Mouse (Mus musculus) neural tube, embryonic 12.5 days (tissue): Measurements from ENCODE around the gene Zfp462. TPM values are rescaled to one million over a fixed set of nuclear protein-coding genes. Genes with fewer than 3 reads are reported as not detected.
A peak's percentile ranks its signal among the peaks of the same experiment; 100 is the strongest.

Experiments
- ATAC-seq: fragments of 200-750 bp; cut with Nextera tagmentation; 2 replicates; pipeline ENCODE4 v1.8.0; 2017; ENCODE audit warnings: low read depth, mild to moderate bottlenecking, moderate TSS enrichment, moderate library complexity; ENCODE audit not compliant: low FRiP score
- H3K27ac ChIP-seq: fragments of 300-500 bp; sonication (generic); 2 replicates; pipeline ENCODE4 v1.5.1; 2016
- H3K27me3 ChIP-seq: fragments of 300-500 bp; sonication (generic); replicated peaks from 2 replicates; pipeline ENCODE4 v1.6.1; 2016; ENCODE audit warnings: mild to moderate bottlenecking
- H3K36me3 ChIP-seq: fragments of 300-500 bp; sonication (generic); 2 replicates; pipeline ENCODE4 v1.6.1; 2016; ENCODE audit warnings: mild to moderate bottlenecking
- H3K4me1 ChIP-seq: fragments of 300-500 bp; sonication (generic); 2 replicates; pipeline ENCODE4 v1.6.1; 2016
- H3K4me2 ChIP-seq: fragments of 300-500 bp; sonication (generic); replicated peaks from 2 replicates; pipeline ENCODE4 v1.6.1; 2016; ENCODE audit warnings: mild to moderate bottlenecking
- H3K4me3 ChIP-seq: fragments of 300-500 bp; sonication (generic); 2 replicates; pipeline ENCODE4 v1.5.1; 2016
- H3K9ac ChIP-seq: fragments of 300-500 bp; sonication (generic); 2 replicates; pipeline ENCODE4 v1.6.1; 2016; ENCODE audit warnings: mild to moderate bottlenecking
- H3K9me3 ChIP-seq: fragments of 300-500 bp; sonication (generic); 2 replicates; pipeline ENCODE4 v1.6.1; 2016; ENCODE audit warnings: mild to moderate bottlenecking
- WGBS: fragments of 180-500 bp; shearing (Covaris S2); methylation state at CpG from one replicate; pipeline ENCODE4 v1.1.7; 2016; 5-methylcytosine and 5-hydroxymethylcytosine counted together
- polyA plus RNA-seq: library from polyadenylated mRNA; unstranded; fragments of >200 nt; fragmentation: Nextera tagmentation; extraction: Ambion mirVana; gene quantifications from 2 replicates; pipeline ENCODE4 v1.2.1, GENCODE M21; 2016

Zfp462 gene
- polyA plus RNA-seq, 1 experiment from 2014 or later = 14.9 TPM

DNA sequence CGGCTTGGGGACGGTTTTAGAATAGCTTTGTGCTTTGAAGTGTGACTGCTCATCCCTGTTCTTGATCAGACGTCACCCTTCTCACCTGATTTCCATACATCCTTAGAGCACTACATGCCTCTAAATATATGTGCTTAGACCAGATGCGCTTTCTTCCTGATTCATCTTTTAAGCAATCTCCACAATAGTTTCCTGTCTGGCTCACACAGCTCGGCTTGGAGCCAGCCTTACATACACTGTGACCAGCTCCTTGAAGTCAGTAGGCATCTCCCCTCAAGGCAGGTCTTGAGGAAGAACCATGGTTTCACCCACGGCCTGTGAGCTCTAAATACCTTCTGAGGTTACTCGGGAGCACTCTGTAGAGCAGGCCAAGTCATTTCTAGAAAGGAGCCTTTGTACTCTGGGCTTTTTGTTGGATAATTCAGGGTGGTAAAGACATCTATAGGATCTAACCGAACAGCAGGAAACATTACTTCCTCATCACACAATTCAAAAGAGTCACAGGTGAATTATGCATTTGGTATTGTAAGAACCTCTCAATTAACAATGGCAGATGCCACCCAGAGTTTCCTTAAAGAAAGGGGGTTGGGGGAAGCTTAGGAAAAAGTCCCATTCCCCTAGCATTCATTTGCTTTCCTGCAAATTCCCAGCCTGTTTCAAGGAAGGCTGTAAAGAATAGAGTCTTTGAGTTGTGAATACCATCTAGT, 95.6 kb downstream of the Zfp462 start:
- ATAC-seq = 0 out of 2 replicates have a peak, but pooled peaks have one; percentile 13

DNA sequence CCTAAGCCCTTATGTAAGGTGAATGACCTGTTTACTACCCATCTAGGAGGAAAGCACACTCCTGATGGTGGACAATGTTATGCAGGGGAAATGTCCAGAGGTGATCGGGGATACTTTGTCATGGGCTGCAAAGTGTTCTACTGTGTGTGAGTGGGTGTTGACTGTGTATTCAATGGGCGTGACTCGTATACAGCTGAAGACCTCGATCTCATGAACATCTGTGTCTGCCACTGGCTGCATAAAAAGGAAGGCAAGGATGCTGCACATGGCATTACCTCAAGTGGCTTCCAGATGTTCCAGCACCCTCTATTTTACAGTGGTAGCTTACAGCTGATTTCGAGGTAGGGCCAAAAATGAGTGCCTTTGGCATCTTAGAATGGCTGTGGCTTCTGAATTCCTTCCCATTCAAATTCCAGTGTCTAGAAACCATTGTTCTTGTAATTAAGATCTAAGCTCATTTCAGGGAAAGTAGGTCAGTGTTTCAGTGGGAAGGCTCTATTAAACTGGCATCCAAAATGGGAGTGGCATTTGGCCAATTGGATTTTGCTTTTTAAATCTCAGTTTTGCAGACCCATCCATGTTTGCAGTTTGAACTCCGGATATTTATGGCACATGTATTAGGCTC, 96.4 kb downstream of the Zfp462 start:
- H3K4me3 ChIP-seq = no peak overlapping the region
- H3K27ac ChIP-seq = no peak overlapping the region
- no peaks in the 10 kb centered on the region for H3K27me3 ChIP-seq
- peaks cover 36% of the 10 kb centered on the region for H3K36me3 ChIP-seq
- ATAC-seq = no peak
- WGBS = 79% methylated on average over 6 of the region's 6 CpGs
- no peak overlapping the region for H3K9ac ChIP-seq
- H3K9me3 ChIP-seq = no peaks in the 10 kb centered on the region
- no peak overlapping the region for H3K4me2 ChIP-seq
- H3K4me1 ChIP-seq = peaks cover 13% of the 10 kb centered on the region; the same call in 1 of the 2 replicates

More for the DNA sequence above, 95.6 kb downstream of the Zfp462 start:
- Histone ChIP-seq H3K27me3 (no peaks in the 10 kb centered on the region), H3K9me3 (no peaks in the 10 kb centered on the region), H3K36me3 (peaks cover 36% of the 10 kb centered on the region), H3K4me2 (no peak overlapping the region), H3K4me1 (peaks cover 13% of the 10 kb centered on the region; the same call in 1 of the 2 replicates), H3K9ac (no peak overlapping the region), H3K27ac (no peak overlapping the region), H3K4me3 (no peak overlapping the region)
- whole genome bisulfite sequencing = 43% methylated on average over 8 of the region's 8 CpGs

DNA sequence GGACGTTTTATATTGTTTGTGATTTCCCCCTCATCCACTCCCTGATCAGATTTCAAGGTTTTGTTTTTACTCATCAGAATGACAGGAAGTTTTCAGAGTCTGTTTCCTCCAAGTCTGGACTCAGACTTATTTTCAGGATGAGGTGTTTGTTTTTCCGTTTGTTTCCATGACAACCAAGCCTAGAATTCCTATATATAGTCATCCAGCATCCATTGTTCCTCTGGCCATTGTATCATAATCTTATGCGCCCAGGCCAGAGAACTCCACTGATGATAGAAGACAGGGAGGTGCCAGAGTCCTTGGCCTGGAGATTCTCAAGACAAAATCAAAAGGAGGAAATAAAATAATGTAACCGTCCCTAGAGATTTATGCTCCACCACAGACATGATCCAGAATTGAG, 97.7 kb downstream of the Zfp462 start:
- ATAC-seq = no peak
- Histone ChIP-seq H3K27me3 (no peaks in the 10 kb centered on the region), H3K4me3 (no peak overlapping the region), H3K9ac (no peak overlapping the region), H3K9me3 (no peaks in the 10 kb centered on the region), H3K4me2 (no peak overlapping the region), H3K27ac (no peak overlapping the region), H3K4me1 (peaks cover 13% of the 10 kb centered on the region; the same call in 1 of the 2 replicates), H3K36me3 (peaks cover 33% of the 10 kb centered on the region)
- 61% methylated on average over 4 of the region's 4 CpGs for WGBS

DNA sequence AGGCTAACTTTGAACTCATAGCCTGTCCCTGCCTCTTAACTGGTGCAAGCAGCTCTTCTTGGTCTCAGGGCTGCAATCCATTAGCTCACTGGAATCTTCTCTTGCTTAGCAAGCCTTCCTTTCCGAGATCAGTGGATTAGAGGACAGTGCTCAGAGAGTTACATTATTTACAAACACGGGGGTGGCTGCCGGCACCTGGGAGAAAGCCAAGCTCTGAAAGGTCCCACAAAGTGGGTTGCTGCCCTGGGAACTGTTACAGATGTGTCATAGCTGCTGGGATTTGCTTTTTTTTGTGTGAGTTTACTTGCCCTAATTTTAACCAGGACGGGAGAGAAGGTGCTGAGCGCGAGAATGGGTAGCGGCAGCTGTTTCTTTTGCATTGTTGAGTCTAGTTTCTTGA, 102.4 kb downstream of the Zfp462 start:
- H3K9me3 ChIP-seq = no peaks in the 10 kb centered on the region
- no peak overlapping the region for H3K4me3 ChIP-seq
- H3K27ac ChIP-seq = no peak overlapping the region
- H3K4me2 ChIP-seq = no peak overlapping the region
- no peaks in the 10 kb centered on the region for H3K4me1 ChIP-seq
- H3K36me3 ChIP-seq = peaks cover 55% of the 10 kb centered on the region
- H3K27me3 ChIP-seq = no peaks in the 10 kb centered on the region
- WGBS = 91% methylated on average over 7 of the region's 7 CpGs
- no peak for ATAC-seq
- no peak overlapping the region for H3K9ac ChIP-seq

DNA sequence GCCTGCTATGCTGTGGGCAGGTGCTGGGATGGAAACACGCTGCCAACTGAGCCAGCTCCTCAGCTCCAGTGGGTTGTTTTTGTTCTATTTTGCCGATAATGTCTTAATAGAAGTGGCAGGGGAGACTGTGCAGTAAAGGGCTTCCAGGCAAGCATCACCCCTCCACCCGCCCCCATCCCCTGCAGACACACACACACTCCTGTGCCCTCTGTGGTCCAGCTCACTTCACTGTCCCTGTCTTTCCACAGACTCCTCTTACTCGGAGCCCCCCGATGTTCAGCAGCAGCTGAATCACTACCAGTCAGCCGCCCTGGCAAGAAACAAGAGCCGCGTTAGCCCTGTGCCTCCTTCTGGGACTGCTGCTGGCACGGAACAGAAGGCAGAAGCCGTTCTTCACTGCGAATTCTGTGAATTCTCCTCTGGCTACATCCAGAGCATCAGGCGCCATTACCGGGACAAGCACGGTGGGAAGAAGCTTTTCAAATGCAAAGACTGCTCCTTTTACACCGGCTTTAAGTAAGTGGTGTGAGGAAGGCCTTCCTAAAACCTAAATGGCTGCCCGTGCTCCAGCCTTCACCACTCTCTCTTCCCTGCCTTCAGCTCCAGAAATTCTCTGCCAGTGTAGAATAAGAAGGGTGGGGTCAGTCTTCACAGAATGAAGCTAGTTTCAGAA, 105.2 kb downstream of the Zfp462 start:
- no peak for ATAC-seq
- no peak overlapping the region for H3K4me3 ChIP-seq

DNA sequence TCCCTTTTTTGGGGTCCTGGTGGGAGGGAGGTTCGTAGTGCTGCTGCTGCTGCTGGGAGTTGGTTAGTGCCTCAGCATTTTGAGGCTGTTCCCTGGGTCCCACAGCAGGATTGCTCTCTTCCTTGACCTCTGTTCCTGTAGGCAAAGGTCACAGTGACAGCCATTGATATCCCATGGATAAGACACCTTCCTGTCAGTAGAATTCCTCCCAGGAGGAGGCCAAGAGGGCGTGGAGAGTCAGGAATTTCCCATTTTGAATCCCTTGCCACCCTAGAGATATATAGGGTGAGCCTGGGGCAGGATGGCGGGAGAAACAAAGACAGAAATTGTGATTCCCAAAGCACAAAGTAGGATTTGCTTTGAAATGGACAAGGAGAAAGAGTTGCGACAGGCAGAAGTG, 106.5 kb downstream of the Zfp462 start:
- Histone ChIP-seq H3K27ac (no peak overlapping the region), H3K4me2 (no peak overlapping the region), H3K4me3 (no peak overlapping the region), H3K36me3 (peaks cover 78% of the 10 kb centered on the region), H3K9me3 (no peaks in the 10 kb centered on the region), H3K27me3 (no peaks in the 10 kb centered on the region), H3K4me1 (no peaks in the 10 kb centered on the region), H3K9ac (no peak overlapping the region)
- WGBS = 88% methylated on average over 4 of the region's 4 CpGs
- no peak for ATAC-seq

More for the DNA sequence above, 105.2 kb downstream of the Zfp462 start:
- H3K27ac ChIP-seq = no peak overlapping the region
- no peaks in the 10 kb centered on the region for H3K9me3 ChIP-seq
- H3K9ac ChIP-seq = no peak overlapping the region
- peaks cover 73% of the 10 kb centered on the region for H3K36me3 ChIP-seq
- no peaks in the 10 kb centered on the region for H3K4me1 ChIP-seq
- H3K4me2 ChIP-seq = no peak overlapping the region
- WGBS = 66% methylated on average over 16 of the region's 16 CpGs
- no peaks in the 10 kb centered on the region for H3K27me3 ChIP-seq

DNA sequence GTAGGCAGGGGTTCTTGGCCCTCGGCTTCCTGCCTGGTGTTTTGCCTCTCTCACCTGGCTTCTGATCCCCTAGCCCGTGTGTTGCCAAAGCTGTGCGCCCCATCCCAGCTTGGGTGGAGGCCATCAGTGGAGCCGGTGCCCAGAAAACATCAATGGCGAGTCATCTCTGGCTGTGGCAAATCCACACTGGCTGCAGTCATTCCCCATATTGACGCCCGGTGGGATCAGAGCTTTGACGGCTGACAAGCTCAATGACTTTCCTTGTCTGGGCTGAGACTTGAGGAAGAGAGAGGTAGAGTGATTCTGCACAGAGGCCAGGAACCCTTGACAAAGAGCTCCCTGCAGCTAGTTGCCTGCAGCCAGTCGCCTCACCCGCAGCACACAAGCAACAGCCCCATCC, 107.8 kb downstream of the Zfp462 start:
- Histone ChIP-seq H3K27ac (no peak overlapping the region), H3K4me3 (no peak overlapping the region), H3K36me3 (peaks cover 81% of the 10 kb centered on the region), H3K9me3 (no peaks in the 10 kb centered on the region), H3K9ac (no peak overlapping the region), H3K27me3 (no peaks in the 10 kb centered on the region), H3K4me2 (no peak overlapping the region), H3K4me1 (no peaks in the 10 kb centered on the region)
- 92% methylated on average over 10 of the region's 10 CpGs for WGBS
- ATAC-seq = no peak

DNA sequence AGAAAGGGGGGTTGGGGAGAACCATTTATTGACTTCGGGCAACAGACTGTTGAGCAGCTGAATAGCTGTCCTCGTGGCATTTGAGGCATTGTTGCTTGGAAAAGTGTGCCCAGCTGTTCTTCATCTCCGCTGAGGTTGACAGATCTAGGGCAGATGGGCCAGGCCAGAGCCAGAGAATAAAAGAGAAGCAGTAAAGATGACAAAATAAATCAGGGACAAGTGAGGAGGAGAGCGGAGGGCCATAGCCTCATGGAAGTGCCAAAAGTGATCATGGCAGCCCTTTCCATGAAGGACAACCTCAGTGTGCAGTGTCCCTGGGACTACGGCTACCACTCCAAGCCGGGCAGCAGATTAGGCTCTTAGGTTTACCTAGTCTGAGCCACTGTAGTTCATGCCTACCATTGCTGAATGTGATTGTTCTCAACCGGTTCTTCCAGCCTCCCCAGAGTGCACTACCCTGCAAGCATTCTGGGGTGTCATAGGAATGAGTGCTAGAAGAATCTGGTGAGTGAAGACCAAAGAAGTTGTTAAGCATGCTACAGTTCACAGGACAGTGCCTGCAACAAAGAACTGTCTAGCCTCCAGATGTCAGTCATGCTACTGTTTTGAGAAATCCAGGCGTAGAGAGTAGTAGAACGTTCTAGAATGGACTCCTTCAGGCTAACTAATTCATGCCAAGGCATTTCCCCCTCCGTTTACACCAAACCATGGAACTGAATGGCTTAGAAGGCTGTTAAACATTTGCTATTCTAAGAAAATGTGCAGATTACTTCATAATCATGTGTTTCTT, 113.0 kb downstream of the Zfp462 start:
- no peak overlapping the region for H3K27ac ChIP-seq

DNA sequence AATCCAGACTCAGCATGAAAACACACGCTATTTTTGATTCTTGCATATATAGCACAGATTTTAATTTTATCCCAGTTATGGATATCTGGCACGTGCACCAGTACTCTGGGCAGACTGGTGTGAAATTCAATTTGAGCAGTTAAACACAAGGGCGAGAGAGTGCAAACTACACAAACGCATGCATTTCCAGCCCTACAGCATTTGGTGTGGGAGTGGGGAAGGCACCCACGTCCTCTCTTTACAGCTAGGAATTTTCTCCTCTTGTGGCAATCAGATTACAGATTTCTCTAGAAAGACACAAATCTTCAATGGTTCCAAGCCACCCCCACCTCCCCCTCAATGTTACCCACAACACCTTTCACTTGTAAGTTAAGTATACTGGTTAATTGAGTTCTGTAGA, 114.1 kb downstream of the Zfp462 start:
- Histone ChIP-seq H3K9ac (no peak overlapping the region), H3K4me1 (no peaks in the 10 kb centered on the region), H3K9me3 (no peaks in the 10 kb centered on the region), H3K4me3 (no peak overlapping the region), H3K36me3 (peaks cover 84% of the 10 kb centered on the region), H3K27me3 (no peaks in the 10 kb centered on the region), H3K27ac (no peak overlapping the region), H3K4me2 (no peak overlapping the region)
- 90% methylated on average over 5 of the region's 5 CpGs for WGBS
- no peak for ATAC-seq

More for the DNA sequence above, 113.0 kb downstream of the Zfp462 start:
- Histone ChIP-seq H3K27me3 (no peaks in the 10 kb centered on the region), H3K9me3 (no peaks in the 10 kb centered on the region), H3K4me1 (no peaks in the 10 kb centered on the region), H3K36me3 (peaks cover 84% of the 10 kb centered on the region), H3K4me2 (no peak overlapping the region), H3K9ac (no peak overlapping the region), H3K4me3 (no peak overlapping the region)
- ATAC-seq = no peak
- WGBS = 60% methylated on average over 10 of the region's 10 CpGs

DNA sequence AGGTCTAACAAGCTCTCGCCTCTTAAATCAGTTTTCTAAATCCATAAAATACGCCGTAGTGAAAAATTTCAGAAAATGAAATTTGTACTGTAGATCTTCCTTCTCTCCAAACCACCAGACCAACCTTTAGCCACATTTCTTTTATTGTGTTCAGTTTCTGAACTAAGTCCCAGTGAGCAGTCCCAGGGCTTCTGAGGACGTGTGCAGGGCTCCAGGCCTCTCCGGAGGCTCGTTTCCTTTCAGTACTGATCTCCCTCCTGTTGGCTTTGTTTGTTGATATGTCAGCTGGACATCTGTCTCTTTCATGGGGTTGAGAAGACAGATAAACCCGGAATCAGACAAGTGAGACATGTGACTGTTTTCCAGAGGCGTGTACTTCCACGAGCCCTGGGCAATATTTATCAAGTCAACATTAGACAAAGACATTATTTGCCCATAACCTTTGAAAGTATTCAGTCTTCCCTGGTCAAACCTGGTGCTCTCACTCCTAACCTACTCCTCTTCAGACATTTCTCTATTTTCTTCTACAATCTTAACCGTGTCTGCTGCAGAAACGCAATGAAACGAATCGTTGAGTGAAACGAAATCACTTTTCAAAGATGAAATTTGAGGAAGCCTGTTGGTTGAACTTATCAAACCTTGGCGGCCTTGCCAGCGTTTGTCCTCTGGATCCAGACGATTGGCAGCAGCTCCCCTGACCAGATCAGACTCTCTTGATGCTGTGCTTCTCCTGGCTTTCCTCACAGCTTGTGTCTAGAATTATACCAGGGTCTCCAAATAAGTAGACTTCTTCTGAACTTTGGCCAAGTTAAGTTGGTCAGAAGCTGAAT, 121.7 kb downstream of the Zfp462 start:
- no peaks in the 10 kb centered on the region for H3K27me3 ChIP-seq
- no peak overlapping the region for H3K4me3 ChIP-seq
- 75% methylated on average over 17 of the region's 17 CpGs for WGBS
- no peaks in the 10 kb centered on the region for H3K4me1 ChIP-seq
- ATAC-seq = no peak
- no peaks in the 10 kb centered on the region for H3K9me3 ChIP-seq
- peaks cover 64% of the 10 kb centered on the region for H3K36me3 ChIP-seq
- H3K27ac ChIP-seq = no peak overlapping the region
- no peak overlapping the region for H3K4me2 ChIP-seq
- no peak overlapping the region for H3K9ac ChIP-seq

DNA sequence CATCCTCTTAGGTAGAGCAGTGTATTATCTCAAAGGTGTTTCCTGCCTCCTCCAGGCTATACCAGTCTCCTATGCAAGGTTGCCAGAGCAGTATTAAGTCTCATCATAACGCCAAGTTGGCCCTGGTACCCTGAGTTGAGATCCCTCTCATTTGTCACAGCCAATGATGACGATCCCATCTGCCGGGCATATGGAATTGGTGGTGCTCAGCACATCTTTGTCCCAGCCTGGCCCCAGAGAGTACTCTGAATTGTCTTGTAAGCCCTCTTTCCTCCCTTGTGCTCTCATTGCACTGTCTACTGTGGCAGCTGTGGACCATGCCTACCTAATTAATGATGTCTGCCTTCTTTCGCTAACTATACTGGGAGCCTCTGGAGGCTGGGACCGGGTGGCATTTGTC, 126.7 kb downstream of the Zfp462 start:
- Histone ChIP-seq H3K27ac (no peak overlapping the region), H3K27me3 (no peaks in the 10 kb centered on the region), H3K4me1 (peaks cover 5% of the 10 kb centered on the region; the same call in 1 of the 2 replicates), H3K4me3 (no peak overlapping the region), H3K9me3 (no peaks in the 10 kb centered on the region), H3K36me3 (peaks cover 74% of the 10 kb centered on the region), H3K4me2 (no peak overlapping the region), H3K9ac (no peak overlapping the region)
- ATAC-seq = peak; percentile 53; the same call in 1 of the 2 replicates
- WGBS = 64% methylated on average over 5 of the region's 5 CpGs
